Mouse (Mus musculus): ENCODE results near the gene Sugct. TPM values are rescaled to one million over a fixed set of nuclear protein-coding genes. Genes with fewer than 3 reads are reported as not detected.
A peak's percentile ranks its signal among the peaks of the same experiment; 100 is the strongest.

Gene Sugct
- total RNA-seq, 1 experiment from 2014 or later = 7.7 TPM

- DNase-seq = no peak
Measured at GRCm38 (mm10) chr13:17291057-17291456, 404.3 kb downstream of the Sugct start.

GRCm38 (mm10) chr13:17288377-17288776 is 407.0 kb downstream of the Sugct start:
- no peak for DNase-seq

GRCm38 (mm10) chr13:17245936-17246335 is 449.4 kb downstream of the Sugct start:
- no peak for DNase-seq

- peak; percentile 3 for DNase-seq
Measured at GRCm38 (mm10) chr13:17216524-17216923, 478.8 kb downstream of the Sugct start.

GRCm38 (mm10) chr13:17212681-17213080 is 482.7 kb downstream of the Sugct start:
- DNase-seq = no peak

GRCm38 (mm10) chr13:17190180-17190762 is 505.1 kb downstream of the Sugct start:
- DNase-seq = no peak

GRCm38 (mm10) chr13:17185253-17185652 is 510.1 kb downstream of the Sugct start:
- DNase-seq = no peak

GRCm38 (mm10) chr13:17165917-17166316 is 529.4 kb downstream of the Sugct start:
- no peak for DNase-seq

- no peak for DNase-seq
Measured at GRCm38 (mm10) chr13:17164721-17165120, 530.6 kb downstream of the Sugct start.

GRCm38 (mm10) chr13:17146441-17146992 is 548.8 kb downstream of the Sugct start:
- DNase-seq = no peak

GRCm38 (mm10) chr13:17116073-17116472 is 579.3 kb downstream of the Sugct start:
- DNase-seq = no peak

- no peak for DNase-seq
Measured at GRCm38 (mm10) chr13:17102372-17102771, 593.0 kb downstream of the Sugct start.

- no peak for DNase-seq
Measured at GRCm38 (mm10) chr13:17086547-17086946, 608.8 kb downstream of the Sugct start.

GRCm38 (mm10) chr13:17086146-17086545 is 609.2 kb downstream of the Sugct start:
- DNase-seq = no peak

GRCm38 (mm10) chr13:17084946-17085852 is 610.2 kb downstream of the Sugct start:
- DNase-seq = no peak

- DNase-seq = no peak
Measured at GRCm38 (mm10) chr13:17081618-17082017, 613.7 kb downstream of the Sugct start.

- DNase-seq = no peak
Measured at GRCm38 (mm10) chr13:17065552-17065951, 629.8 kb downstream of the Sugct start.

GRCm38 (mm10) chr13:17056650-17057049 is 638.7 kb downstream of the Sugct start:
- no peak for DNase-seq

- DNase-seq = no peak
Measured at GRCm38 (mm10) chr13:17043426-17044224, 651.7 kb downstream of the Sugct start.

- DNase-seq = no peak
Measured at GRCm38 (mm10) chr13:17042332-17042731, 653.0 kb downstream of the Sugct start.

GRCm38 (mm10) chr13:17039727-17040126 is 655.6 kb downstream of the Sugct start:
- DNase-seq = no peak

GRCm38 (mm10) chr13:17038341-17038740 is 657.0 kb downstream of the Sugct start:
- no peak for DNase-seq

Data from adrenal gland, postnatal 25 days (tissue).